8 mouse cellular contexts compared by ENCODE assay signal in the genomic region with DNA sequence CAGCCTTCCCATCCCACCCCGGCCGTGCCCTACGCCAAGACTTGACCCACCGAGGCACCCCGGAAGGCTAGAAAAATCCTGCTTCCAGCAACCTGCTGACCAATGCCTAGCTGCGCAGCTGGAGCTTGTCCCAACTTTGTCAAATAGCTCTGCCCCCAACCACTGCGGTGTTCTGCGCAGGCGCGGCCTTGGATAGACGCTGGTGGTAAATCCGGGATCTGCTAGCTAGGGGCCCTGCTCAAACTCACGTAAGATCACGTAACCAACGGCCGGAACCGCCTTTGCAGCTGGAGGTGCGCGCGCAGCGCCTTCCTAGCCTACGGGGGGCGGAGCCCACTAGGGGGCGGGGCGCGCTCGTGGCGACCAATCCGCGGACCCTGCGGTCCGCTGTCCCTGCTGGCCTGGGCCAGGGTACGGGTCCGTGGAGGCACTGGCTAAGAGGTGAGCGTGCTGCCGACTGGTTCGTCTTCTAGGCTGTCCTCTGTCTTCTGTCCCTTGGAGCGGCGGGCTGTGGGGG. TPM values are rescaled to one million over a fixed set of nuclear protein-coding genes. Genes with fewer than 3 reads are reported as not detected.
A peak's percentile ranks its signal among the peaks of the same experiment; 100 is the strongest.
DNase-seq lines count a peak whose midpoint lies in the region; ATAC-seq and TF ChIP-seq lines count a peak whose summit lies in the region.

Gzf1 (plus strand) TSS at position 249 of the 517 bp plus-strand sequence.

- DNase-seq in G1E (ENCODE audit: low spot score): peak; percentile 94
- peak; percentile 97 to 99 for DNase-seq in cerebellum, adult 18-20 months
- peak; percentile 99 to 100 for DNase-seq in heart, postnatal 36 days
- DNase-seq in layer of hippocampus, adult 2 months (ENCODE audit: low spot score in 2 of 2): peak; percentile 99
- peak; percentile 100 for DNase-seq in lung, embryonic 14.5 days
- DNase-seq in thymus, adult 2 months: peak; percentile 98

- H3K36me3 ChIP-seq in G1E (replicated peaks): peaks cover 55% of the 10 kb centered on the region
- H3K36me3 ChIP-seq in forebrain, embryonic 16.5 days (ENCODE audit: control insufficient read depth, insufficient read depth): peaks cover 21% of the 10 kb centered on the region
- H3K36me3 ChIP-seq in lung, embryonic 14.5 days (ENCODE audit: insufficient read depth): peaks cover 38% of the 10 kb centered on the region
- H3K36me3 ChIP-seq in thymus, adult 2 months (ENCODE audit: control insufficient read depth, insufficient read depth, low read length): peaks cover 13% of the 10 kb centered on the region

- peak; percentile 83 for ATAC-seq in G1E (ENCODE audit: extremely low read depth, insufficient number of reproducible peaks, low FRiP score, poor library complexity, severe bottlenecking)
- peak; percentile 91 for ATAC-seq in forebrain, embryonic 16.5 days
- peak; percentile 96 for ATAC-seq in lung, embryonic 14.5 days (ENCODE audit: insufficient read depth)

- peak within 1 kb of the TSS; percentile 96 for H3K4me2 ChIP-seq in forebrain, embryonic 16.5 days (ENCODE audit: low read length)
- peak within 1 kb of the TSS; percentile 89 for H3K4me2 ChIP-seq in lung, embryonic 14.5 days

- H3K4me3 ChIP-seq in G1E (ENCODE audit: low read depth, low read length): peak within 1 kb of the TSS; percentile 93
- H3K4me3 ChIP-seq in forebrain, embryonic 16.5 days (replicated peaks; ENCODE audit: low read length): peak within 1 kb of the TSS; percentile 90
- H3K4me3 ChIP-seq in layer of hippocampus, adult 2 months: peak within 1 kb of the TSS; percentile 72
- H3K4me3 ChIP-seq in lung, embryonic 14.5 days (ENCODE audit: low read depth, low read length): peak within 1 kb of the TSS; percentile 76
- peak within 1 kb of the TSS; percentile 62 for H3K4me3 ChIP-seq in olfactory bulb, adult 2 months (ENCODE audit: insufficient read depth, low read depth, low read length)
- H3K4me3 ChIP-seq in thymus, adult 2 months (ENCODE audit: control insufficient read depth, insufficient read depth, low read length): peak within 1 kb of the TSS; percentile 84

- peak within 1 kb of the TSS; percentile 91 for H3K27ac ChIP-seq in forebrain, embryonic 16.5 days (ENCODE audit: low read length)
- H3K27ac ChIP-seq in layer of hippocampus, adult 2 months: peak within 1 kb of the TSS; percentile 97
- H3K27ac ChIP-seq in lung, embryonic 14.5 days (ENCODE audit: low read depth): peak within 1 kb of the TSS; percentile 93
- peak within 1 kb of the TSS; percentile 89 for H3K27ac ChIP-seq in olfactory bulb, adult 2 months (ENCODE audit: insufficient read depth, low read depth, low read length)
- peak within 1 kb of the TSS; percentile 61; the same call in 1 of the 2 replicates for H3K27ac ChIP-seq in thymus, adult 2 months (ENCODE audit: control insufficient read depth, insufficient read depth, low read length)

- TF ChIP-seq POLR2A in olfactory bulb, adult 2 months (IDR thresholded peaks at IDR 0.05; ENCODE audit: insufficient read depth, low read depth, low read length): peak; percentile 52
- TF ChIP-seq POLR2A in thymus, adult 2 months (IDR thresholded peaks at IDR 0.05; ENCODE audit: control insufficient read depth, extremely low read depth, insufficient read depth, low read length, poor library complexity): peak; percentile 71

- no peak for TF ChIP-seq CTCF in G1E (IDR thresholded peaks at IDR 0.05; ENCODE audit: low read depth, low read length)
- peak; percentile 28; the same call in 1 of the 2 replicates for TF ChIP-seq CTCF in layer of hippocampus, adult 2 months (conservative IDR thresholded peaks at IDR 0.05)
- peak; percentile 47 for TF ChIP-seq CTCF in lung, embryonic 14.5 days (IDR thresholded peaks at IDR 0.05; ENCODE audit: low read depth)
- TF ChIP-seq CTCF in olfactory bulb, adult 2 months (IDR thresholded peaks at IDR 0.05; ENCODE audit: insufficient read depth, low read depth, low read length): no peak
- peak; percentile 77 for TF ChIP-seq CTCF in thymus, adult 2 months (IDR thresholded peaks at IDR 0.05; ENCODE audit: borderline replicate concordance, control insufficient read depth, extremely low read depth, insufficient read depth, low read length, poor library complexity)

- no peaks in the 10 kb centered on the region for H3K9me3 ChIP-seq in G1E (replicated peaks)
- H3K9me3 ChIP-seq in forebrain, embryonic 16.5 days (ENCODE audit: control insufficient read depth, low read length): no peaks in the 10 kb centered on the region
- no peaks in the 10 kb centered on the region for H3K9me3 ChIP-seq in lung, embryonic 14.5 days (ENCODE audit: low read depth, low read length)

- intact Hi-C loops in heart, postnatal 36 days (cut with DNase I): loop anchor here (5.0 kb wide), 1 partner anchor 221 kb away; no protein-coding TSS in a partner anchor

- no peaks in the 10 kb centered on the region for H3K27me3 ChIP-seq in G1E (ENCODE audit: insufficient read depth, low read length)
- H3K27me3 ChIP-seq in forebrain, embryonic 16.5 days (replicated peaks; ENCODE audit: control insufficient read depth, insufficient read depth, low read length): no peaks in the 10 kb centered on the region
- H3K27me3 ChIP-seq in lung, embryonic 14.5 days (ENCODE audit: insufficient read depth, low read length): no peaks in the 10 kb centered on the region
- no peaks in the 10 kb centered on the region for H3K27me3 ChIP-seq in thymus, adult 2 months (ENCODE audit: control insufficient read depth, insufficient read depth, low read length)

- peak within 1 kb of the TSS; percentile 83 for H3K9ac ChIP-seq in forebrain, embryonic 16.5 days (replicated peaks; ENCODE audit: low read depth, low read length)
- peak within 1 kb of the TSS; percentile 73 for H3K9ac ChIP-seq in lung, embryonic 14.5 days

- under 1% methylated on average over 39 of the region's 39 CpGs for WGBS in forebrain, embryonic 16.5 days
- WGBS in lung, embryonic 14.5 days: under 1% methylated on average over 39 of the region's 39 CpGs
- WGBS in olfactory bulb, adult 2 months: under 1% methylated on average over 39 of the region's 39 CpGs
- WGBS in thymus, adult 2 months: under 1% methylated on average over 39 of the region's 39 CpGs

- H3K4me1 ChIP-seq in G1E (ENCODE audit: insufficient read depth, low read depth, low read length): peaks cover 57% of the 10 kb centered on the region
- peaks cover 39% of the 10 kb centered on the region for H3K4me1 ChIP-seq in forebrain, embryonic 16.5 days (replicated peaks; ENCODE audit: control insufficient read depth, insufficient read depth, low read length)
- H3K4me1 ChIP-seq in lung, embryonic 14.5 days (ENCODE audit: insufficient read depth): 0 out of 2 replicates have a peak, but pooled peaks cover 4% of the 10 kb centered on the region
- H3K4me1 ChIP-seq in olfactory bulb, adult 2 months (ENCODE audit: control insufficient read depth, insufficient read depth, low read length): peaks cover 23% of the 10 kb centered on the region
- H3K4me1 ChIP-seq in thymus, adult 2 months (replicated peaks; ENCODE audit: control insufficient read depth, insufficient read depth, low read length): peaks cover 9% of the 10 kb centered on the region

RNA-seq across cellular contexts. Expression of gene Gzf1, which starts in this region (rescaled TPM):
- total RNA-seq in G1E (2014; fragmentation: Nextera tagmentation) (20.9 and 28.4 TPM in 2 replicates), G1E (2017) (24.7 and 27.8 TPM in 2 replicates)
- 12.0 and 18.8 TPM in 2 replicates for polyA plus RNA-seq in G1E (2012)
- 23.0 and 24.3 TPM in 2 replicates for polyA plus RNA-seq in forebrain, embryonic 16.5 days (2015; fragmentation: Nextera tagmentation; extraction: Ambion mirVana)
- total RNA-seq in heart, postnatal 36 days (2021): 10 to 100 TPM; 23.0 to 26.3 TPM
- total RNA-seq in layer of hippocampus, adult 2 months (2021): 10 to 100 TPM; 29.1 to 33.3 TPM
- 21.3 and 21.4 TPM in 2 replicates for polyA plus RNA-seq in lung, embryonic 14.5 days (2014; fragmentation: Nextera tagmentation; extraction: Ambion mirVana)
- not detected in 2 replicates for polyA plus RNA-seq in olfactory bulb, adult 2 months (2012; ENCODE audit: insufficient read depth, insufficient read length, low replicate concordance, missing spikeins)
- polyA plus RNA-seq in thymus, adult 2 months (2012; rRNA removed): 7.4 and 8.7 TPM in 2 replicates

Comparison
In these comparisons a context has a peak if more than half of its experiments do, and no peak if none do; other contexts are left out.
1. Peak in every context shown above with its lines: DNase-seq, ATAC-seq, H3K4me3 ChIP-seq and H3K27ac ChIP-seq.
2. CTCF ChIP-seq: peak in layer of hippocampus, adult 2 months (single experiment), lung, embryonic 14.5 days (single experiment) and thymus, adult 2 months (single experiment); none in G1E (single experiment) and olfactory bulb, adult 2 months (single experiment).